Mouse (Mus musculus) forebrain, postnatal 0 days (tissue): ENCODE data around the gene Myl4. TPM values are rescaled to one million over a fixed set of nuclear protein-coding genes. Genes with fewer than 3 reads are reported as not detected.
A peak's percentile ranks its signal among the peaks of the same experiment; 100 is the strongest.

Source experiments
- ATAC-seq: fragments of 200-750 bp; cut with Nextera tagmentation; 2 replicates; pipeline ENCODE4 v1.8.0; 2017; ENCODE audit warnings: mild to moderate bottlenecking, moderate library complexity
- DNase-seq: peaks from one replicate; pipeline ENCODE4 v3.0.0-alpha.2; 2015
- H3K27ac ChIP-seq: fragments of 300-500 bp; sonication (generic); 2 replicates; pipeline ENCODE4 v1.5.1; 2014; ENCODE audit warnings: low read depth, mild to moderate bottlenecking, antibody characterized with exemption, low read length, moderate library complexity, mixed read lengths
- H3K27me3 ChIP-seq: fragments of 300-500 bp; sonication (generic); 2 replicates; pipeline ENCODE4 v1.6.1; 2014; ENCODE audit warnings: mild to moderate bottlenecking, low read length, mixed read lengths; ENCODE audit not compliant: insufficient read depth
- H3K36me3 ChIP-seq: fragments of 300-500 bp; sonication (generic); 2 replicates; pipeline ENCODE4 v1.6.1; 2014; ENCODE audit warnings: mild to moderate bottlenecking, moderate library complexity; ENCODE audit not compliant: insufficient read depth
- H3K4me1 ChIP-seq: fragments of 300-500 bp; sonication (generic); 2 replicates; pipeline ENCODE4 v1.6.1; 2014; ENCODE audit warnings: antibody characterized with exemption; ENCODE audit not compliant: insufficient read depth
- H3K4me2 ChIP-seq: fragments of 300-500 bp; sonication (generic); 2 replicates; pipeline ENCODE4 v1.6.1; 2014; ENCODE audit warnings: low read depth, mild to moderate bottlenecking, moderate library complexity
- H3K4me3 ChIP-seq: fragments of 300-500 bp; sonication (generic); 2 replicates; pipeline ENCODE4 v1.5.1; 2014; ENCODE audit warnings: low read depth, low read length, mixed read lengths
- H3K9ac ChIP-seq: fragments of 300-500 bp; sonication (generic); 2 replicates; pipeline ENCODE4 v1.6.1; 2014; ENCODE audit warnings: mild to moderate bottlenecking
- H3K9me3 ChIP-seq: fragments of 300-500 bp; sonication (generic); 2 replicates; pipeline ENCODE4 v1.6.1; 2016; ENCODE audit warnings: low read length
- CTCF ChIP-seq: sonication (generic); IDR thresholded peaks from 2 replicates; pipeline ENCODE4 v1.5.1; 2016; ENCODE audit warnings: antibody characterized with exemption, control low read depth, low read depth
- WGBS: fragments of 180-500 bp; shearing (Covaris S2); extraction: QIAGEN DNeasy Blood & Tissue Kit; methylation state at CpG from one replicate; pipeline ENCODE4 v1.1.7; 2014; 5-methylcytosine and 5-hydroxymethylcytosine counted together
- polyA plus RNA-seq: library from polyadenylated mRNA; unstranded; fragments of >200 nt; fragmentation: Nextera tagmentation; extraction: Ambion mirVana; gene quantifications from 2 replicates; pipeline ENCODE4 v1.2.1, GENCODE M21; 2015
- total RNA-seq: library from RNA; depleted of rRNA; stranded (reverse); fragments of >200 nt; gene quantifications from 2 replicates; pipeline ENCODE4 v1.2.3, GENCODE M21; 2014

Gene Myl4
- total and polyA plus RNA-seq, 2 experiments from 2014 or later: 0.67 to 4.6 TPM

DNA sequence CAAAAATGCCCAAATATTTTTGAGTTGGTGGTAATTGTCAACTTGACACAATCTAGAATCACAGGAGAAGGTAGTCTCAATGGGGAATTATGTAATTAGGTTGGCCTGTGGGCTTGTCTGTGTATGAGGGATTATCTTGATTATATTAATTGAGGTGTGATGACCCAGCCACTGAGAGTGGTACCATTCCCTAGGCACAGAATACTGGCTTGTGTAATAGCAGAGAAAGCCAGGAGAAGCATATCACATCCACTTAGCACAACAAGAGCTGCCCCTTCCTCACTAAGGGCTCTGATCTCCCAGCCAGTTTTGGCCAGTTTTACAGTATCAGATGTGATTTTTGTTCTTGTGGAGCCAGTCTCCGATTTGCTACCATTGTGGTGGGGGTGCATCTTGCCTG lies 39.1 kb downstream of the Myl4 start:
- Histone ChIP-seq H3K9me3 (0 out of 2 replicates have a peak, but pooled peaks cover 6% of the 10 kb centered on the region), H3K4me1 (no peaks in the 10 kb centered on the region), H3K27ac (no peak overlapping the region), H3K4me3 (no peak overlapping the region), H3K36me3 (no peaks in the 10 kb centered on the region), H3K9ac (no peak overlapping the region), H3K27me3 (no peaks in the 10 kb centered on the region), H3K4me2 (no peak overlapping the region)
- ATAC-seq (no peak), DNase-seq (no peak)
- 83% methylated on average over 1 of the region's 1 CpGs for WGBS
- no peak for TF ChIP-seq CTCF

DNA sequence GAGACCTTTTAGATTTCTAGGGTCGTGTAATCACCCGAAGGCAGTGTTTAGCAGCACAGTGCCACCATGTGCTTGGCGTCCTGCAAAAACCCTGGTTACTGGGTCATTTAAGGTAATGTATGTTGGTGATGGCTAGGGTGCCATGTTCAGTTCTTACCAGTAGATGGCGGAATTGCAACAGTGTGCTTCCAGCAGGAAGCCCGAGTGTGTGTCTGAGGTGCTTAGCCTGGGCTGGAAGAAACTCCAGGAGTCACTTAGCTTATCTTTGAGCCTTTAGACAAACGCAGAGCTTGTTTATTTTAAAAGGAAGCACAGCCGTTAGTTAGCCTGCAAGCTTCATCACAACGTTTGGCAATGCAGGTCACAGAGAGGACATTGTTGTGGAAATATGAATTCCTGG lies 39.7 kb downstream of the Myl4 start:
- no peak overlapping the region for H3K27ac ChIP-seq
- no peaks in the 10 kb centered on the region for H3K4me1 ChIP-seq
- H3K9ac ChIP-seq: no peak overlapping the region
- no peak overlapping the region for H3K4me2 ChIP-seq
- H3K4me3 ChIP-seq: no peak overlapping the region
- TF ChIP-seq CTCF: peak; percentile 94
- WGBS: 5% methylated on average over 8 of the region's 8 CpGs
- 0 out of 2 replicates have a peak, but pooled peaks cover 6% of the 10 kb centered on the region for H3K9me3 ChIP-seq
- ATAC-seq (peak; percentile 85), DNase-seq (peak; percentile 88)
- H3K27me3 ChIP-seq: no peaks in the 10 kb centered on the region
- H3K36me3 ChIP-seq: no peaks in the 10 kb centered on the region

DNA sequence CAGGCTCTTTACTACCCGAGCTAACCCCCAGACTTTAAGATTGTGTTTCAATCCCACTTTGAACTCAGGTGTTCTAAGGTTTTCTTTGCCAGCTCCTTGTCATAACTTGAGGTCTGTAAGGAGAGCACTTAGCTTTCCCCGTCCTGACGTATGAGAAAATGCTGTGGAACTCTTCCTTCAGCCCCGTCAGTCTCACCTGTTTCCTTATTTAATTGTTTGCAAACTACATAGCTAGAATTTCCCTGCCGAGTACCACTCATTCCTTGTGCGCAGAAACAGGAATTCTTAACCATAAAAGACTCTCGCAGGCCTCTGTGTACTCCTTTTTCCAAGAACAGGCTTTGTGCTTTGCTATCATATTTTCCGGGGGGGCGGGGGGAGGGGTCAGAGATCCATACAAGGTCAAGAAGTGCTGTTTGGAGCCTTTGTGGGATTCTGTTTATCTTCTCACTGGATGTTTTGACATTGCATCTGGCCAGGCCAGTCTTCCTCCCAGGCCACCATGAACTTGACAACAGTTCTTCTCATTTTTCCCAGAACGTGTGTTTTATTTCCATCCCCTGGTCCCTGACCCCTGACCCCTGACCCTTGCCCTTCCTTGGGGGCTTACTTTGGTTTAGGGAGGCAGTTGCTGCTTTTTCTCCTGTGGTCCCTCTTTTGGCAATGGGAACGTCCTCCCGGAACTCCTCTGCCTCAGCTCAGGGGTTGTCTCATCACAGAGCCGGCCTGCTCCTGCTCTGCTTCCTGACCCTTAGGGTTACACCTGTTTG lies 41.8 kb downstream of the Myl4 start:
- H3K9ac ChIP-seq: no peak overlapping the region
- H3K4me3 ChIP-seq: no peak overlapping the region
- DNase-seq (no peak), ATAC-seq (no peak)
- H3K4me2 ChIP-seq: no peak overlapping the region
- H3K36me3 ChIP-seq: no peaks in the 10 kb centered on the region
- H3K9me3 ChIP-seq: 0 out of 2 replicates have a peak, but pooled peaks cover 6% of the 10 kb centered on the region
- H3K27me3 ChIP-seq: no peaks in the 10 kb centered on the region
- TF ChIP-seq CTCF: no peak
- 86% methylated on average over 13 of the region's 13 CpGs for WGBS
- no peaks in the 10 kb centered on the region for H3K4me1 ChIP-seq
- H3K27ac ChIP-seq: no peak overlapping the region

DNA sequence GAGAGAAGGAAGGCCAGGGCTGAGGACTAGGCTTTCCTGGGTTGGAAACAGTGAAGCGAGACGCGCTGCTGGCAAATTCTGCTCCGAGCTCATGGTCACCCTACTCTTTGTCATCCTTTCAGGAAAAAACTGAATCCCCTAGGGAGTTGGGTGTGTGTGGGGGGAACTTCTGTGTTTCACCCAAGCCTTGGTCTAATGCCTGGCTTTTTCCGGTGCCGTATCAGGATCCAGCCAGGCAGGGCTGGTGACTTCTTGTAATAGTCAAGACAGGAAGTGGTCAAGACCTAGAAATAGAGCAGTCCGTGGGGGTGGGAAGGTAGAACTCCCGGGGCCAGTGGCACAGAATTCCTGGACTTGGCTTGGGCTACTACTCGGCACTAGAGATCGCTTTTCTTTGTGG lies 45.9 kb downstream of the Myl4 start:
- no peaks in the 10 kb centered on the region for H3K4me1 ChIP-seq
- 87% methylated on average over 10 of the region's 10 CpGs for WGBS
- no peak overlapping the region for H3K27ac ChIP-seq
- no peaks in the 10 kb centered on the region for H3K27me3 ChIP-seq
- no peak overlapping the region for H3K4me3 ChIP-seq
- DNase-seq (no peak), ATAC-seq (no peak)
- no peak for TF ChIP-seq CTCF
- no peak overlapping the region for H3K4me2 ChIP-seq
- H3K9ac ChIP-seq: no peak overlapping the region
- H3K36me3 ChIP-seq: no peaks in the 10 kb centered on the region
- H3K9me3 ChIP-seq: no peaks in the 10 kb centered on the region

DNA sequence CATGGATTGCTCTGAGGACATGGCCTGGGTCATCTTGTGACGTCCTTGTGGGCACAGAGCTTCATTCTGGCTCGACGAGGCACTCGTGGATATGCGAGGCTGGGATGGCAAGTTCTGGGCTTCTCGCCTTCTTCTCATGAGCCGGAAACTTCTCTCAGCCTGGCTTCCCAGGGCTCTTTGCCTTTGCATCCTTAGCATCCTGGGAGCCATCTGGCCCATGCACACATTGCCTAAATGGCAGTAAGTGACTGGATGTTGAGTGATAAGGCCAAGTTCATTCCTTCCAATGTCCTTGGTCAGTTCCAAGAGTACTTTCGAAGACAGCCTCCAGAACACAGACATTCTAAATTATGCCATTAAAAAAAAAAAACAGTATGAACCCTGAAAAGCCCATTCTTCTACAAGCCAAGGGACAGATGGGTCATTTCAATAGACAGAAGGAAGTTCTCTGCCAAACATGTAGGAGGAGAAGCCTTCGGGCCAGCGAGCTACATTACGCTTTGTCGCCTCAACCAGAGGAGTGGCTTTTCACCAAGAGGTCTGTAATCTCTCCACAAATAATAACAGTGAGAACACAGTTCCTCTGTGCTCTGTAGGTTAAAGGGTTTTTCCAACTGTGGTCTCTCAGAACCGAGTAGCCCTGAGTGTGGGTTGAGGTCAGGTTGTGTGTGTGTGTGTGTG lies 48.9 kb downstream of the Myl4 start:
- no peak overlapping the region for H3K9ac ChIP-seq
- no peak overlapping the region for H3K4me3 ChIP-seq
- H3K27me3 ChIP-seq: no peaks in the 10 kb centered on the region
- ATAC-seq (no peak), DNase-seq (no peak)
- no peaks in the 10 kb centered on the region for H3K36me3 ChIP-seq
- H3K27ac ChIP-seq: no peak overlapping the region
- no peak overlapping the region for H3K4me2 ChIP-seq
- H3K4me1 ChIP-seq: no peaks in the 10 kb centered on the region
- 72% methylated on average over 13 of the region's 13 CpGs for WGBS
- H3K9me3 ChIP-seq: no peaks in the 10 kb centered on the region
- TF ChIP-seq CTCF: no peak

DNA sequence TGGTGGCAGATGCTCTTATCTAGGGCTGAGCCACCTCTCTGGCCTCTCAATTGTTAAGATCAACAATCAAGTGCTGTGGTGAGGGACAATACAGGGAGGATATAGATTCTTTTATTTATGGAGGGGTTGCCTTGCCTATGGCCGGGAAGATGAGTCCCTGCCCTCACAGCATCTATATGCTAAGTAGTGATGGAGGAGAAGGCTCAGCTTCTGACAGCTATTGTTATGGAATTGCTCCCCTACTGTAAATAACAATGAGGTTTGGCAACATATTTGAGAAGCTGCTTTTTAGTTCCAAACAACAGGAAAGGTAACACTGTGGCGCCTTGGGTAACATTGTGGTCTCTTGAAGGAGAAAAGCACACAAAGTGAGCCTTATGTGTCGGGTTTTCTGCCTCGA lies 50.2 kb downstream of the Myl4 start:
- Histone ChIP-seq H3K27me3 (no peaks in the 10 kb centered on the region), H3K9me3 (no peaks in the 10 kb centered on the region), H3K4me3 (no peak overlapping the region), H3K4me2 (no peak overlapping the region), H3K36me3 (no peaks in the 10 kb centered on the region), H3K9ac (no peak overlapping the region), H3K4me1 (no peaks in the 10 kb centered on the region), H3K27ac (no peak overlapping the region)
- DNase-seq: no peak
- TF ChIP-seq CTCF: no peak
- no peak for ATAC-seq
- WGBS: 63% methylated on average over 4 of the region's 4 CpGs

DNA sequence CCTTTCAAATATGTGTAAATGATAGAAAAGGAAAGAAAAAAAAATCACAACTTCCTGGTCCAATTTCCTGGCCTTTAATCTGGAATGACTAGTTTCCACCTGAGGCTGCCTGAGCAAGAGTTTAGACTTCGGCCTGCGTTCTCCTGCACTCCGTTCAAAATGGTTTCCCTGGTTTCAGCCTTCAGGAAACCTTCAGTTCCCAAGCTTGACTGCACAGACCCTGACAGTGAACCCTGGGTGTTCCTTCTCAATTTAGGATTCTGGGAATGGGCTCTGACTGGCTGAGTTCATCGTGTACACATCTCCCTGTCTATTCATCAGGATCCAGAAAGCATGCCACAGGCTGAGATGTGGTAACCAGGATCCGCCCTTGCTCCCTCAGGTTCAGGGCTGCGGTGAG lies 53.7 kb downstream of the Myl4 start:
- H3K36me3 ChIP-seq: no peaks in the 10 kb centered on the region
- ATAC-seq (no peak), DNase-seq (no peak)

More for the DNA sequence above, 53.7 kb downstream of the Myl4 start:
- Histone ChIP-seq H3K4me3 (no peak overlapping the region), H3K27ac (no peak overlapping the region), H3K9ac (no peak overlapping the region), H3K4me2 (no peak overlapping the region), H3K9me3 (no peaks in the 10 kb centered on the region), H3K27me3 (peaks cover 8% of the 10 kb centered on the region; the same call in 1 of the 2 replicates), H3K4me1 (peaks cover 5% of the 10 kb centered on the region; the same call in 1 of the 2 replicates)
- no peak for TF ChIP-seq CTCF
- 50% methylated on average over 6 of the region's 6 CpGs for WGBS
